Mouse (Mus musculus) MEL (cell line): ENCODE data around the gene Agpat4. TPM values are rescaled to one million over a fixed set of nuclear protein-coding genes. Genes with fewer than 3 reads are reported as not detected.

Experiments used
- DNase-seq: peaks from one replicate; pipeline ENCODE4 v3.0.0; 2011; ENCODE audit warnings: low read depth, low spot score
- H3K27ac ChIP-seq: 2 replicates; pipeline ENCODE4 v1.5.1; 2012; ENCODE audit warnings: low read depth, mild to moderate bottlenecking, control low read depth, low read length, moderate library complexity; ENCODE audit not compliant: control insufficient read depth
- H3K27me3 ChIP-seq, 2 experiments: fragments of 150-350 bp in 1 of 2; sonication (generic) in 1 of 2; 2 replicates each; pipeline ENCODE4 v1.6.1; 2012; ENCODE audit warnings: low read length in 2 of 2, mild to moderate bottlenecking in 2 of 2, improper control_type of control experiment in 1 of 2, moderate library complexity in 1 of 2; ENCODE audit not compliant: insufficient read depth in 2 of 2, control insufficient read depth in 1 of 2
- H3K36me3 ChIP-seq, 2 experiments: 2 replicates each; pipeline ENCODE4 v1.6.1; 2012 to 2014; ENCODE audit warnings: low read length in 2 of 2, improper control_type of control experiment in 1 of 2, inconsistent platforms in 1 of 2, mild to moderate bottlenecking in 1 of 2; ENCODE audit not compliant: insufficient read depth in 2 of 2, control insufficient read depth in 1 of 2
- H3K4me1 ChIP-seq, 2 experiments: fragments of 150-350 bp in 1 of 2; sonication (generic) in 1 of 2; 2 replicates each; pipeline ENCODE4 v1.6.1; 2012; ENCODE audit warnings: low read length in 2 of 2, improper control_type of control experiment in 1 of 2, mild to moderate bottlenecking in 1 of 2; ENCODE audit not compliant: insufficient read depth in 2 of 2, control insufficient read depth in 1 of 2
- H3K4me3 ChIP-seq, 2 experiments: fragments of 150-350 bp in 1 of 2; sonication (generic) in 1 of 2; 2 replicates each; pipeline ENCODE4 v1.5.1; 2012; ENCODE audit warnings: low read depth in 2 of 2, low read length in 2 of 2, mild to moderate bottlenecking in 2 of 2, moderate library complexity in 2 of 2, control low read depth in 1 of 2, improper control_type of control experiment in 1 of 2; ENCODE audit not compliant: control insufficient read depth in 1 of 2, insufficient read depth in 1 of 2
- H3K79me2 ChIP-seq: 2 replicates; pipeline ENCODE4 v1.6.1; 2012; ENCODE audit warnings: mild to moderate bottlenecking, low read length, moderate library complexity; ENCODE audit not compliant: control insufficient read depth, poor library complexity, insufficient read depth
- H3K9ac ChIP-seq: 2 replicates; pipeline ENCODE4 v1.6.1; 2012; ENCODE audit warnings: low read depth, mild to moderate bottlenecking, control low read depth, low read length, moderate library complexity; ENCODE audit not compliant: control insufficient read depth, poor library complexity, severe bottlenecking
- H3K9me3 ChIP-seq: fragments of 150-350 bp; sonication (generic); replicated peaks from 2 replicates; pipeline ENCODE4 v1.6.1; 2012; ENCODE audit warnings: mild to moderate bottlenecking, low read length, improper control_type of control experiment, moderate library complexity; ENCODE audit not compliant: insufficient read depth
- BHLHE40 ChIP-seq: IDR thresholded peaks from 2 replicates; pipeline ENCODE4 v1.6.1; 2012; ENCODE audit warnings: low read depth, mild to moderate bottlenecking, inconsistent platforms, low read length, improper control_type of control experiment, borderline replicate concordance
- CHD2 ChIP-seq: IDR thresholded peaks from 2 replicates; pipeline ENCODE4 v1.6.1; 2011; ENCODE audit warnings: low read length, improper control_type of control experiment
- CTCF ChIP-seq, 3 experiments: IDR thresholded peaks in 2 of 3; conservative IDR thresholded peaks in 1 of 3; 2 replicates each; pipeline ENCODE4 v1.5.1; 2011 to 2012; ENCODE audit warnings: low read length in 3 of 3, low read depth in 2 of 3, mild to moderate bottlenecking in 2 of 3, improper control_type of control experiment in 1 of 3, inconsistent platforms in 1 of 3, mixed read lengths in 1 of 3, moderate library complexity in 1 of 3; ENCODE audit not compliant: control insufficient read depth in 1 of 3, insufficient read depth in 1 of 3, poor library complexity in 1 of 3, severe bottlenecking in 1 of 3
- ETS1 ChIP-seq: IDR thresholded peaks from 2 replicates; pipeline ENCODE4 v1.6.1; 2012; ENCODE audit warnings: low read depth, mild to moderate bottlenecking, inconsistent platforms, low read length, improper control_type of control experiment, moderate library complexity
- GATA1 ChIP-seq: IDR thresholded peaks from 2 replicates; pipeline ENCODE4 v1.6.1; 2011; ENCODE audit warnings: low read depth, low read length, improper control_type of control experiment
- HCFC1 ChIP-seq: IDR thresholded peaks from 2 replicates; pipeline ENCODE4 v1.6.1; 2012; ENCODE audit warnings: low read depth, mild to moderate bottlenecking, inconsistent platforms, low read length, improper control_type of control experiment, moderate library complexity
- KAT2A ChIP-seq: conservative IDR thresholded peaks from 2 replicates; pipeline ENCODE4 v1.6.1; 2012; ENCODE audit warnings: low read depth, low read length, improper control_type of control experiment, inconsistent platforms
- MAFK ChIP-seq: IDR thresholded peaks from 2 replicates; pipeline ENCODE4 v1.6.1; 2011; ENCODE audit warnings: low read depth, mild to moderate bottlenecking, low read length, improper control_type of control experiment, borderline replicate concordance
- MAX ChIP-seq: IDR thresholded peaks from 2 replicates; pipeline ENCODE4 v1.6.1; 2011; ENCODE audit warnings: low read length, improper control_type of control experiment
- MAZ ChIP-seq: IDR thresholded peaks from 2 replicates; pipeline ENCODE4 v1.6.1; 2012; ENCODE audit warnings: low read depth, mild to moderate bottlenecking, inconsistent platforms, low read length, improper control_type of control experiment
- MXI1 ChIP-seq: IDR thresholded peaks from 2 replicates; pipeline ENCODE4 v1.6.1; 2011; ENCODE audit warnings: mild to moderate bottlenecking, low read depth, low read length, improper control_type of control experiment
- MYB ChIP-seq: IDR thresholded peaks from 2 replicates; pipeline ENCODE4 v1.6.1; 2011; ENCODE audit warnings: mild to moderate bottlenecking, low read depth, low read length, improper control_type of control experiment
- MYC ChIP-seq: IDR thresholded peaks from 2 replicates; pipeline ENCODE4 v1.6.1; 2011; ENCODE audit warnings: low read depth, mild to moderate bottlenecking, low read length, improper control_type of control experiment, moderate library complexity
- NRF1 ChIP-seq: IDR thresholded peaks from 2 replicates; pipeline ENCODE4 v1.6.1; 2014; ENCODE audit warnings: low read depth, mild to moderate bottlenecking, inconsistent platforms, low read length, improper control_type of control experiment, moderate library complexity; ENCODE audit not compliant: poor library complexity, insufficient read depth, severe bottlenecking
- POLR2A ChIP-seq, 2 experiments: IDR thresholded peaks; 2 replicates each; pipeline ENCODE4 v1.6.1; 2011 to 2012; ENCODE audit warnings: low read length in 2 of 2, mild to moderate bottlenecking in 2 of 2, control low read depth in 1 of 2, improper control_type of control experiment in 1 of 2, low read depth in 1 of 2, moderate library complexity in 1 of 2; ENCODE audit not compliant: control insufficient read depth in 1 of 2, insufficient read depth in 1 of 2, poor library complexity in 1 of 2
- POLR2AphosphoS2 ChIP-seq: IDR thresholded peaks from 2 replicates; pipeline ENCODE4 v1.6.1; 2011; ENCODE audit warnings: low read length, improper control_type of control experiment
- RAD21 ChIP-seq: IDR thresholded peaks from 2 replicates; pipeline ENCODE4 v1.6.1; 2011; ENCODE audit warnings: mild to moderate bottlenecking, low read depth, low read length, improper control_type of control experiment
- RCOR1 ChIP-seq: IDR thresholded peaks from 2 replicates; pipeline ENCODE4 v1.6.1; 2012; ENCODE audit warnings: low read depth, mild to moderate bottlenecking, inconsistent platforms, low read length, improper control_type of control experiment
- SMC3 ChIP-seq: IDR thresholded peaks from 2 replicates; pipeline ENCODE4 v1.6.1; 2011; ENCODE audit warnings: low read depth, low read length, improper control_type of control experiment
- USF2 ChIP-seq, 2 experiments: IDR thresholded peaks; 2 replicates each; pipeline ENCODE4 v1.6.1; 2011 to 2012; ENCODE audit warnings: improper control_type of control experiment in 2 of 2, low read length in 2 of 2, borderline replicate concordance in 1 of 2, inconsistent platforms in 1 of 2, low read depth in 1 of 2, mild to moderate bottlenecking in 1 of 2; ENCODE audit not compliant: insufficient read depth in 1 of 2
- ZKSCAN1 ChIP-seq: IDR thresholded peaks from 2 replicates; pipeline ENCODE4 v1.6.1; 2012; ENCODE audit warnings: low read depth, mild to moderate bottlenecking, inconsistent platforms, low read length, improper control_type of control experiment, moderate library complexity
- polyA plus RNA-seq, 2 experiments: library from polyadenylated mRNA; stranded (reverse) in 1 of 2; unstranded in 1 of 2; fragments of >175 nt in 1 of 2; fragments of >200 nt in 1 of 2; gene quantifications; 2 replicates each; pipeline versions ENCODE4 v1.2.1 to v1.2.4; 2012; ENCODE audit warnings: low replicate concordance in 2 of 2, low read depth in 1 of 2; ENCODE audit not compliant: insufficient read length in 2 of 2, insufficient read depth in 1 of 2, missing spikeins in 1 of 2
- total RNA-seq: library from RNA; depleted of rRNA; stranded (reverse); fragments of 300-350 nt; gene quantifications from 2 replicates; pipeline ENCODE4 v1.2.3, GENCODE M21; 2012

Agpat4 gene
- total and polyA plus RNA-seq, 3 experiments, result 3.3 to 9.3 TPM; not detected in 1

GRCm38 (mm10) chr17:12157203-12157602 lies 38.7 kb downstream of the Agpat4 start:
- H3K36me3 ChIP-seq, result no peaks in the 10 kb centered on the region
- no peaks in the 10 kb centered on the region for H3K27me3 ChIP-seq
- TF ChIP-seq HCFC1, result no peak
- TF ChIP-seq POLR2A (IDR thresholded peaks at IDR 0.05; ENCODE audit: control insufficient read depth in 1 of 2, insufficient read depth in 1 of 2, low read depth in 1 of 2, low read length in 2 of 2, poor library complexity in 1 of 2), result no peak
- TF ChIP-seq KAT2A, result no peak
- TF ChIP-seq SMC3, result no peak
- no peak for TF ChIP-seq USF2 (IDR thresholded peaks at IDR 0.05; ENCODE audit: borderline replicate concordance in 1 of 2, insufficient read depth in 1 of 2, low read depth in 1 of 2, low read length in 2 of 2)
- TF ChIP-seq GATA1, result no peak
- TF ChIP-seq CHD2, result no peak
- TF ChIP-seq ZKSCAN1, result no peak
- no peak for TF ChIP-seq MAZ
- TF ChIP-seq CTCF (IDR thresholded peaks at IDR 0.05 in 2 of 3, conservative IDR thresholded peaks at IDR 0.05 in 1 of 3; ENCODE audit: control insufficient read depth in 1 of 3, insufficient read depth in 1 of 3, low read depth in 2 of 3, low read length in 3 of 3, poor library complexity in 1 of 3, severe bottlenecking in 1 of 3), result no peak
- DNase-seq, result no peak
- no peaks in the 10 kb centered on the region for H3K79me2 ChIP-seq
- H3K9ac ChIP-seq, result no peak overlapping the region
- no peak overlapping the region for H3K4me3 ChIP-seq
- H3K9me3 ChIP-seq, result no peaks in the 10 kb centered on the region
- H3K27ac ChIP-seq, result no peak overlapping the region
- H3K4me1 ChIP-seq, result 0 out of 4 replicates have a peak, but pooled peaks cover 0 to 6% of the 10 kb centered on the region in 2 experiments

GRCm38 (mm10) chr17:12159187-12160060 lies 40.9 kb downstream of the Agpat4 start:
- TF ChIP-seq MAFK (no peak), RCOR1 (no peak), BHLHE40 (no peak), MYB (no peak), POLR2AphosphoS2 (no peak), MYC (no peak), NRF1 (no peak), USF2 (IDR thresholded peaks at IDR 0.05; ENCODE audit: borderline replicate concordance in 1 of 2, insufficient read depth in 1 of 2, low read depth in 1 of 2, low read length in 2 of 2) (no peak), RAD21 (no peak), ETS1 (no peak), MAX (no peak), MXI1 (no peak), SMC3 (no peak), MAZ (no peak)
- H3K4me1 ChIP-seq, result 0 out of 4 replicates have a peak, but pooled peaks cover 0 to 6% of the 10 kb centered on the region in 2 experiments
- H3K27ac ChIP-seq, result no peak overlapping the region
- no peaks in the 10 kb centered on the region for H3K9me3 ChIP-seq
- no peaks in the 10 kb centered on the region for H3K27me3 ChIP-seq
- H3K9ac ChIP-seq, result no peak overlapping the region
- H3K36me3 ChIP-seq, result no peaks in the 10 kb centered on the region
- H3K79me2 ChIP-seq, result no peaks in the 10 kb centered on the region
- DNase-seq, result peak; percentile 35
- no peak overlapping the region for H3K4me3 ChIP-seq
